Mouse (Mus musculus) heart, embryonic 13.5 days (tissue): ENCODE measurements around the gene Chit1. TPM values are rescaled to one million over a fixed set of nuclear protein-coding genes. Genes with fewer than 3 reads are reported as not detected.
A peak's percentile ranks its signal among the peaks of the same experiment; 100 is the strongest.

Source experiments
- ATAC-seq: fragments of 200-750 bp; cut with Nextera tagmentation; 2 replicates; pipeline ENCODE4 v1.8.0; 2017; ENCODE audit warnings: moderate TSS enrichment; ENCODE audit not compliant: insufficient number of reproducible peaks, low FRiP score, low TSS enrichment; ENCODE audit errors: extremely low read depth
- H3K27ac ChIP-seq: fragments of 300-500 bp; sonication (generic); replicated peaks from 2 replicates; pipeline ENCODE4 v1.5.1; 2015; ENCODE audit warnings: moderate library complexity, mild to moderate bottlenecking, inconsistent platforms
- H3K27me3 ChIP-seq: fragments of 300-500 bp; sonication (generic); replicated peaks from 2 replicates; pipeline ENCODE4 v1.6.1; 2015; ENCODE audit warnings: mild to moderate bottlenecking, inconsistent platforms
- H3K36me3 ChIP-seq: fragments of 300-500 bp; sonication (generic); 2 replicates; pipeline ENCODE4 v1.6.1; 2015; ENCODE audit warnings: mild to moderate bottlenecking, inconsistent platforms
- H3K4me1 ChIP-seq: fragments of 300-500 bp; sonication (generic); 2 replicates; pipeline ENCODE4 v1.6.1; 2015; ENCODE audit warnings: inconsistent platforms
- H3K4me2 ChIP-seq: fragments of 300-500 bp; sonication (generic); 2 replicates; pipeline ENCODE4 v1.6.1; 2015; ENCODE audit warnings: inconsistent platforms, mild to moderate bottlenecking, moderate library complexity
- H3K4me3 ChIP-seq: fragments of 300-500 bp; sonication (generic); 2 replicates; pipeline ENCODE4 v1.5.1; 2015; ENCODE audit warnings: moderate library complexity, mild to moderate bottlenecking, inconsistent platforms
- H3K9ac ChIP-seq: fragments of 300-500 bp; sonication (generic); 2 replicates; pipeline ENCODE4 v1.6.1; 2015; ENCODE audit warnings: inconsistent platforms, mild to moderate bottlenecking, moderate library complexity
- H3K9me3 ChIP-seq: fragments of 300-500 bp; sonication (generic); 2 replicates; pipeline ENCODE4 v1.6.1; 2016; ENCODE audit warnings: inconsistent platforms
- WGBS: fragments of 180-500 bp; shearing (Covaris S2); methylation state at CpG from one replicate; pipeline ENCODE4 v1.1.7; 2015; ENCODE audit warnings: mixed read lengths; 5-methylcytosine and 5-hydroxymethylcytosine counted together
- polyA plus RNA-seq: library from polyadenylated mRNA; unstranded; fragments of >200 nt; fragmentation: Nextera tagmentation; extraction: Ambion mirVana; gene quantifications from 2 replicates; pipeline ENCODE4 v1.2.1, GENCODE M21; 2015

Gene Chit1
- polyA plus RNA-seq, 1 experiment from 2014 or later, result 0.75 TPM

GRCm38 (mm10) chr1:134150745-134151144, 39.7 kb downstream of the Chit1 start:
- H3K27ac ChIP-seq, result no peak overlapping the region
- peaks cover 4% of the 10 kb centered on the region; the same call in 1 of the 2 replicates for H3K9me3 ChIP-seq
- no peak overlapping the region for H3K4me3 ChIP-seq
- H3K27me3 ChIP-seq, result peaks cover 24% of the 10 kb centered on the region
- no peak for ATAC-seq
- no peak overlapping the region for H3K9ac ChIP-seq
- H3K36me3 ChIP-seq, result no peaks in the 10 kb centered on the region
- H3K4me1 ChIP-seq, result peaks cover 25% of the 10 kb centered on the region
- WGBS, result 85% methylated on average over 9 of the region's 9 CpGs
- H3K4me2 ChIP-seq, result no peak overlapping the region

- H3K36me3 ChIP-seq, result no peaks in the 10 kb centered on the region
- peaks cover 25% of the 10 kb centered on the region for H3K4me1 ChIP-seq
- no peak overlapping the region for H3K4me2 ChIP-seq
- peaks cover 4% of the 10 kb centered on the region; the same call in 1 of the 2 replicates for H3K9me3 ChIP-seq
- no peak overlapping the region for H3K27ac ChIP-seq
- H3K27me3 ChIP-seq, result peaks cover 24% of the 10 kb centered on the region
- ATAC-seq, result no peak
- 30% methylated on average over 13 of the region's 13 CpGs for WGBS
- H3K4me3 ChIP-seq, result no peak overlapping the region
- no peak overlapping the region for H3K9ac ChIP-seq
These were observed 40.8 kb downstream of the Chit1 start for GRCm38 (mm10) chr1:134151655-134152412.

- H3K9me3 ChIP-seq, result peaks cover 4% of the 10 kb centered on the region; the same call in 1 of the 2 replicates
- H3K9ac ChIP-seq, result peak overlapping the region; percentile 44; the same call in 1 of the 2 replicates
- H3K4me2 ChIP-seq, result no peak overlapping the region
- no peaks in the 10 kb centered on the region for H3K36me3 ChIP-seq
- no peak overlapping the region for H3K27ac ChIP-seq
- peaks cover 24% of the 10 kb centered on the region for H3K27me3 ChIP-seq
- H3K4me1 ChIP-seq, result peaks cover 25% of the 10 kb centered on the region
- H3K4me3 ChIP-seq, result no peak overlapping the region
- no peak for ATAC-seq
- 31% methylated on average over 21 of the region's 21 CpGs for WGBS
These were observed 41.9 kb downstream of the Chit1 start for GRCm38 (mm10) chr1:134152626-134153590.

GRCm38 (mm10) chr1:134154121-134154520, 43.1 kb downstream of the Chit1 start:
- ATAC-seq, result no peak
- H3K4me2 ChIP-seq, result no peak overlapping the region
- H3K4me3 ChIP-seq, result no peak overlapping the region
- 85% methylated on average over 3 of the region's 3 CpGs for WGBS
- no peaks in the 10 kb centered on the region for H3K36me3 ChIP-seq
- no peak overlapping the region for H3K9ac ChIP-seq
- H3K27ac ChIP-seq, result no peak overlapping the region
- H3K4me1 ChIP-seq, result peaks cover 25% of the 10 kb centered on the region
- H3K9me3 ChIP-seq, result peaks cover 4% of the 10 kb centered on the region; the same call in 1 of the 2 replicates
- H3K27me3 ChIP-seq, result peaks cover 24% of the 10 kb centered on the region

GRCm38 (mm10) chr1:134154655-134155054, 43.6 kb downstream of the Chit1 start:
- H3K27ac ChIP-seq, result no peak overlapping the region
- ATAC-seq, result no peak
- 61% methylated on average over 3 of the region's 3 CpGs for WGBS

GRCm38 (mm10) chr1:134160404-134160803, 49.4 kb downstream of the Chit1 start:
- no peak for ATAC-seq
- Histone ChIP-seq H3K27me3 (0 out of 2 replicates have a peak, but pooled peaks cover 2% of the 10 kb centered on the region), H3K36me3 (no peaks in the 10 kb centered on the region), H3K9me3 (no peaks in the 10 kb centered on the region), H3K4me2 (no peak overlapping the region), H3K27ac (no peak overlapping the region), H3K9ac (no peak overlapping the region), H3K4me1 (no peaks in the 10 kb centered on the region), H3K4me3 (no peak overlapping the region)
- WGBS, result 77% methylated on average over 3 of the region's 3 CpGs

More at GRCm38 (mm10) chr1:134154655-134155054, 43.6 kb downstream of the Chit1 start:
- H3K36me3 ChIP-seq, result no peaks in the 10 kb centered on the region
- H3K4me2 ChIP-seq, result no peak overlapping the region
- no peak overlapping the region for H3K9ac ChIP-seq
- peaks cover 21% of the 10 kb centered on the region for H3K4me1 ChIP-seq
- H3K4me3 ChIP-seq, result no peak overlapping the region
- H3K9me3 ChIP-seq, result peaks cover 4% of the 10 kb centered on the region; the same call in 1 of the 2 replicates
- peaks cover 25% of the 10 kb centered on the region for H3K27me3 ChIP-seq

- Histone ChIP-seq H3K4me3 (no peak overlapping the region), H3K27me3 (0 out of 2 replicates have a peak, but pooled peaks cover 2% of the 10 kb centered on the region), H3K27ac (no peak overlapping the region), H3K36me3 (no peaks in the 10 kb centered on the region), H3K9ac (no peak overlapping the region), H3K4me2 (no peak overlapping the region), H3K9me3 (no peaks in the 10 kb centered on the region), H3K4me1 (no peaks in the 10 kb centered on the region)
- WGBS, result 68% methylated on average over 6 of the region's 6 CpGs
- ATAC-seq, result no peak
These were observed 50.4 kb downstream of the Chit1 start for GRCm38 (mm10) chr1:134161399-134161798.

GRCm38 (mm10) chr1:134162510-134163225, 51.6 kb downstream of the Chit1 start:
- Histone ChIP-seq H3K9ac (no peak overlapping the region), H3K36me3 (no peaks in the 10 kb centered on the region), H3K4me3 (no peak overlapping the region), H3K27me3 (0 out of 2 replicates have a peak, but pooled peaks cover 2% of the 10 kb centered on the region), H3K9me3 (no peaks in the 10 kb centered on the region), H3K4me1 (peaks cover 4% of the 10 kb centered on the region; the same call in 1 of the 2 replicates), H3K27ac (no peak overlapping the region), H3K4me2 (no peak overlapping the region)
- WGBS, result 80% methylated on average over 6 of the region's 6 CpGs
- no peak for ATAC-seq

- Histone ChIP-seq H3K27ac (no peak overlapping the region), H3K27me3 (0 out of 2 replicates have a peak, but pooled peaks cover 2% of the 10 kb centered on the region), H3K4me2 (no peak overlapping the region), H3K9ac (no peak overlapping the region), H3K36me3 (no peaks in the 10 kb centered on the region), H3K4me1 (peaks cover 11% of the 10 kb centered on the region; the same call in 1 of the 2 replicates), H3K9me3 (no peaks in the 10 kb centered on the region), H3K4me3 (no peak overlapping the region)
- WGBS, result 88% methylated on average over 7 of the region's 7 CpGs
- no peak for ATAC-seq
These were observed 52.4 kb downstream of the Chit1 start for GRCm38 (mm10) chr1:134163476-134163875.

GRCm38 (mm10) chr1:134164454-134164853, 53.4 kb downstream of the Chit1 start:
- Histone ChIP-seq H3K36me3 (no peaks in the 10 kb centered on the region), H3K27me3 (0 out of 2 replicates have a peak, but pooled peaks cover 2% of the 10 kb centered on the region), H3K4me3 (no peak overlapping the region), H3K9me3 (no peaks in the 10 kb centered on the region), H3K4me2 (no peak overlapping the region), H3K27ac (no peak overlapping the region), H3K4me1 (peaks cover 11% of the 10 kb centered on the region; the same call in 1 of the 2 replicates), H3K9ac (no peak overlapping the region)
- no peak for ATAC-seq
- WGBS, result 64% methylated on average over 4 of the region's 4 CpGs
